16 mouse cellular contexts compared by ENCODE assay signal in genomic region chr5:35646927-35647326, GRCm38 (mm10). TPM values are rescaled to one million over a fixed set of nuclear protein-coding genes. Genes with fewer than 3 reads are reported as not detected.
DNase-seq lines count a peak whose midpoint lies in the region; ATAC-seq and TF ChIP-seq lines count a peak whose summit lies in the region.
"Had no signal": no experiment of that assay in that cellular context is flagged by ENCODE, and none has a peak within 500 bp of the region (broad histone marks: within the 10 kb centered on the region; RNA-seq: fewer than 3 reads in every experiment).

No protein-coding gene starts in this region.

- H3K4me3 ChIP-seq in lung, embryonic 14.5 days (ENCODE audit: low read depth, low read length): no peak overlapping the region
- no peak overlapping the region for H3K4me3 ChIP-seq in lung, adult 2 months (replicated peaks; ENCODE audit: extremely low read depth, low read depth, low read length)
- H3K4me3 ChIP-seq in stomach, embryonic 16.5 days (replicated peaks; ENCODE audit: low read length): no peak overlapping the region
- H3K4me3 ChIP-seq: embryonic facial prominence, embryonic 15.5 days; hindbrain, embryonic 12.5 days; limb, embryonic 15.5 days had no signal

- 59% methylated on average over 1 of the region's 1 CpGs for WGBS in lung, embryonic 14.5 days
- WGBS in lung, adult 2 months: 77% methylated on average over 1 of the region's 1 CpGs
- WGBS in stomach, embryonic 16.5 days: 68% methylated on average over 1 of the region's 1 CpGs

- no peak overlapping the region for H3K27ac ChIP-seq in lung, embryonic 14.5 days (ENCODE audit: low read depth)
- H3K27ac ChIP-seq in stomach, embryonic 16.5 days (ENCODE audit: low read length): peak overlapping the region; percentile 45
- H3K27ac ChIP-seq: embryonic facial prominence, embryonic 15.5 days; hindbrain, embryonic 12.5 days; limb, embryonic 15.5 days had no signal

- H3K4me2 ChIP-seq in lung, embryonic 14.5 days: no peak overlapping the region
- H3K4me2 ChIP-seq in stomach, embryonic 16.5 days (ENCODE audit: low read depth, low read length): no peak overlapping the region
- H3K4me2 ChIP-seq: embryonic facial prominence, embryonic 15.5 days; hindbrain, embryonic 12.5 days; limb, embryonic 15.5 days had no signal

- no peak for TF ChIP-seq CTCF in lung, embryonic 14.5 days (IDR thresholded peaks at IDR 0.05; ENCODE audit: low read depth)
- TF ChIP-seq CTCF in lung, adult 2 months (IDR thresholded peaks at IDR 0.05; ENCODE audit: insufficient read depth, low read length): no peak

- H3K36me3 ChIP-seq in lung, embryonic 14.5 days (ENCODE audit: insufficient read depth): no peaks in the 10 kb centered on the region
- H3K36me3 ChIP-seq in stomach, embryonic 16.5 days (ENCODE audit: control insufficient read depth, insufficient read depth, low read length): no peaks in the 10 kb centered on the region
- H3K36me3 ChIP-seq: embryonic facial prominence, embryonic 15.5 days; hindbrain, embryonic 12.5 days; limb, embryonic 15.5 days had no signal

- peaks cover 23% of the 10 kb centered on the region for H3K4me1 ChIP-seq in lung, embryonic 14.5 days (ENCODE audit: insufficient read depth)
- peaks cover 4% of the 10 kb centered on the region; the same call in 1 of the 2 replicates for H3K4me1 ChIP-seq in lung, adult 2 months (ENCODE audit: control insufficient read depth, insufficient read depth, low read length)
- peaks cover 29% of the 10 kb centered on the region for H3K4me1 ChIP-seq in stomach, embryonic 16.5 days (ENCODE audit: control insufficient read depth, insufficient read depth, low read length)
- H3K4me1 ChIP-seq: hindbrain, embryonic 12.5 days had no signal

- ATAC-seq in lung, embryonic 14.5 days (ENCODE audit: insufficient read depth): peak; percentile 10; the same call in 1 of the 2 replicates
- no peak for ATAC-seq in stomach, embryonic 16.5 days (ENCODE audit: insufficient read depth, low FRiP score)
- no peak for ATAC-seq in erythroid progenitor cell, adult 5-6 weeks (replicated peaks; ENCODE audit: low FRiP score, poor library complexity, severe bottlenecking)
- ATAC-seq: forebrain, embryonic 14.5 days had no signal

- no peak overlapping the region for H3K9ac ChIP-seq in lung, embryonic 14.5 days
- no peak overlapping the region; the same call in 1 of the 2 replicates for H3K9ac ChIP-seq in stomach, embryonic 16.5 days (ENCODE audit: low read length)
- H3K9ac ChIP-seq: embryonic facial prominence, embryonic 15.5 days; hindbrain, embryonic 12.5 days; limb, embryonic 15.5 days had no signal

- no peaks in the 10 kb centered on the region for H3K27me3 ChIP-seq in lung, embryonic 14.5 days (ENCODE audit: insufficient read depth, low read length)
- no peaks in the 10 kb centered on the region for H3K27me3 ChIP-seq in stomach, embryonic 16.5 days (ENCODE audit: control insufficient read depth, insufficient read depth, low read length)
- H3K27me3 ChIP-seq: embryonic facial prominence, embryonic 15.5 days; hindbrain, embryonic 12.5 days; limb, embryonic 15.5 days had no signal

- DNase-seq in gastrocnemius, adult 18-20 months (ENCODE audit: low spot score): peak; percentile 68
- no peak for DNase-seq in gastrocnemius, postnatal 25 days
- peak; percentile 78 for DNase-seq in lung, embryonic 14.5 days
- DNase-seq in lung, adult 2 months: no peak
- peak; percentile 64 for DNase-seq in heart, postnatal 4 days
- DNase-seq in natural killer cell, adult 2 months (ENCODE audit: low spot score in 2 of 2): no peak
- DNase-seq: cerebellum, adult 11 months; right cerebral cortex, postnatal 14 days had no signal

- H3K9me3 ChIP-seq in lung, embryonic 14.5 days (ENCODE audit: low read depth, low read length): no peaks in the 10 kb centered on the region
- no peaks in the 10 kb centered on the region for H3K9me3 ChIP-seq in stomach, embryonic 16.5 days (replicated peaks; ENCODE audit: control insufficient read depth, low read length)
- H3K9me3 ChIP-seq: embryonic facial prominence, embryonic 15.5 days; hindbrain, embryonic 12.5 days; limb, embryonic 15.5 days had no signal

- no peak for TF ChIP-seq POLR2A in lung, adult 2 months (IDR thresholded peaks at IDR 0.05; ENCODE audit: borderline replicate concordance, extremely low read depth, low read depth, low read length)

RNA-seq across cellular contexts. Expression of gene Htra3, which starts 32.7 kb away (rescaled TPM):
- 10 to 100 TPM; 28.4 to 34.8 TPM for total RNA-seq in gastrocnemius, adult 18-20 months (2021)
- 10 to 100 TPM; 37.4 to 46.7 TPM for total RNA-seq in gastrocnemius, postnatal 25 days (2021)
- 19.6 and 21.9 TPM in 2 replicates for polyA plus RNA-seq in lung, embryonic 14.5 days (2014; fragmentation: Nextera tagmentation; extraction: Ambion mirVana)
- 59.4 and 80.1 TPM in 2 replicates for polyA plus RNA-seq in lung, adult 2 months (2012; rRNA removed)
- 10 to 100 TPM; 23.3 to 30.8 TPM for total RNA-seq in heart, postnatal 4 days (2021)
- polyA plus RNA-seq in stomach, embryonic 16.5 days (2015; fragmentation: Nextera tagmentation; extraction: Ambion mirVana): 67.7 and 77.5 TPM in 2 replicates
- not detected in 2 replicates for total RNA-seq in erythroid progenitor cell, adult 5-6 weeks (2015; ENCODE audit: low replicate concordance)
- total RNA-seq in erythroid progenitor cell, adult 5-6 weeks (2017; ENCODE audit: low replicate concordance): not detected in 2 replicates
- total RNA-seq: common myeloid progenitor, adult 5-6 weeks; neutrophil, adult 5-6 weeks had no signal

Comparison
In these comparisons a context has a peak if more than half of its experiments do, and no peak if none do; other contexts are left out.
1. DNase-seq: peak in gastrocnemius, adult 18-20 months (single experiment), lung, embryonic 14.5 days (single experiment) and heart, postnatal 4 days (single experiment); none in gastrocnemius, postnatal 25 days (single experiment), lung, adult 2 months (single experiment) and natural killer cell, adult 2 months (0 of 2).
2. RNA of gene Htra3, which starts 32.7 kb away (total RNA-seq): 37.4 to 46.7 TPM in gastrocnemius, postnatal 25 days, 28.4 to 34.8 TPM in gastrocnemius, adult 18-20 months and 23.3 to 30.8 TPM in heart, postnatal 4 days; not detected in erythroid progenitor cell, adult 5-6 weeks; every median in the first group is over 10 times any median in the second.